Mouse (Mus musculus): ENCODE data around the gene Litaf. TPM values are rescaled to one million over a fixed set of nuclear protein-coding genes. Genes with fewer than 3 reads are reported as not detected.

The Litaf gene
- polyA plus RNA-seq, 1 experiment, result 103 TPM

GRCm38 (mm10) chr16:10936700-10937319 is 129.1 kb downstream of the Litaf start:
- Histone ChIP-seq H3K4me3 (no peak overlapping the region), H3K4me2 (ENCODE audit: low read depth) (no peak overlapping the region), H3ac (ENCODE audit: control insufficient read depth, insufficient read length) (no peak overlapping the region), H3K79me2 (ENCODE audit: control insufficient read depth, insufficient read depth) (no peaks in the 10 kb centered on the region), H3K27me3 (ENCODE audit: control insufficient read depth, insufficient read depth, insufficient read length) (peaks cover 5% of the 10 kb centered on the region), H3K36me3 (ENCODE audit: control insufficient read depth, insufficient read depth) (no peaks in the 10 kb centered on the region)
- TF ChIP-seq USF1 (IDR thresholded peaks at IDR 0.05; ENCODE audit: low read depth), result no peak
- no peak for TF ChIP-seq TCF12 (IDR thresholded peaks at IDR 0.05; ENCODE audit: insufficient read depth, poor library complexity, severe bottlenecking)
- no peak for TF ChIP-seq MYOG (IDR thresholded peaks at IDR 0.05; ENCODE audit: control insufficient read depth in 1 of 3, insufficient read depth in 1 of 3, insufficient read length in 2 of 3, low read depth in 2 of 3)
- no peak for TF ChIP-seq SRF (IDR thresholded peaks at IDR 0.05; ENCODE audit: control insufficient read depth, insufficient read length, low read depth)
- TF ChIP-seq POLR2A (IDR thresholded peaks at IDR 0.05; ENCODE audit: insufficient read length, low read depth), result no peak
- TF ChIP-seq CEBPB (IDR thresholded peaks at IDR 0.05; ENCODE audit: insufficient read depth, poor library complexity, severe bottlenecking), result no peak
- no peak for TF ChIP-seq REST (IDR thresholded peaks at IDR 0.05; ENCODE audit: insufficient read depth, insufficient read length)
- no peak for TF ChIP-seq MYOD1 (IDR thresholded peaks at IDR 0.05; ENCODE audit: control insufficient read depth in 1 of 3, insufficient read length in 2 of 3, low read depth in 2 of 3)
- TF ChIP-seq TCF3 (IDR thresholded peaks at IDR 0.05; ENCODE audit: insufficient read length, low read depth), result no peak
- no peak for TF ChIP-seq POLR2AphosphoS2 (IDR thresholded peaks at IDR 0.05; ENCODE audit: insufficient read length, low read depth)

- TF ChIP-seq USF1 (IDR thresholded peaks at IDR 0.05; ENCODE audit: low read depth), result no peak
- TF ChIP-seq MYOG (IDR thresholded peaks at IDR 0.05; ENCODE audit: control insufficient read depth in 1 of 3, insufficient read depth in 1 of 3, insufficient read length in 2 of 3, low read depth in 2 of 3), result no peak
- no peak for TF ChIP-seq SRF (IDR thresholded peaks at IDR 0.05; ENCODE audit: control insufficient read depth, insufficient read length, low read depth)
- no peak for TF ChIP-seq POLR2AphosphoS2 (IDR thresholded peaks at IDR 0.05; ENCODE audit: insufficient read length, low read depth)
- TF ChIP-seq TCF3 (IDR thresholded peaks at IDR 0.05; ENCODE audit: insufficient read length, low read depth), result no peak
- no peak for TF ChIP-seq TCF12 (IDR thresholded peaks at IDR 0.05; ENCODE audit: insufficient read depth, poor library complexity, severe bottlenecking)
- no peak for TF ChIP-seq MYOD1 (IDR thresholded peaks at IDR 0.05; ENCODE audit: control insufficient read depth in 1 of 3, insufficient read length in 2 of 3, low read depth in 2 of 3)
- TF ChIP-seq CEBPB (IDR thresholded peaks at IDR 0.05; ENCODE audit: insufficient read depth, poor library complexity, severe bottlenecking), result no peak
- TF ChIP-seq REST (IDR thresholded peaks at IDR 0.05; ENCODE audit: insufficient read depth, insufficient read length), result no peak
- no peak for TF ChIP-seq POLR2A (IDR thresholded peaks at IDR 0.05; ENCODE audit: insufficient read length, low read depth)
- TF ChIP-seq MAX (IDR thresholded peaks at IDR 0.05; ENCODE audit: low read depth), result no peak
- no peak for TF ChIP-seq E2F4 (IDR thresholded peaks at IDR 0.05; ENCODE audit: insufficient read depth)
- no peak overlapping the region for H3K4me3 ChIP-seq
- H3ac ChIP-seq (ENCODE audit: control insufficient read depth, insufficient read length), result no peak overlapping the region
- no peak overlapping the region for H3K4me2 ChIP-seq (ENCODE audit: low read depth)
- no peaks in the 10 kb centered on the region for H3K36me3 ChIP-seq (ENCODE audit: control insufficient read depth, insufficient read depth)
- H3K79me2 ChIP-seq (ENCODE audit: control insufficient read depth, insufficient read depth), result no peaks in the 10 kb centered on the region
- H3K27me3 ChIP-seq (ENCODE audit: control insufficient read depth, insufficient read depth, insufficient read length), result peaks cover 5% of the 10 kb centered on the region
These were observed 131.9 kb downstream of the Litaf start for GRCm38 (mm10) chr16:10934047-10934446.

- Histone ChIP-seq H3K27me3 (ENCODE audit: control insufficient read depth, insufficient read depth, insufficient read length) (peaks cover 5% of the 10 kb centered on the region), H3K4me2 (ENCODE audit: low read depth) (no peak overlapping the region), H3K36me3 (ENCODE audit: control insufficient read depth, insufficient read depth) (no peaks in the 10 kb centered on the region), H3K4me3 (no peak overlapping the region), H3ac (ENCODE audit: control insufficient read depth, insufficient read length) (no peak overlapping the region), H3K79me2 (ENCODE audit: control insufficient read depth, insufficient read depth) (no peaks in the 10 kb centered on the region)
- TF ChIP-seq SRF (IDR thresholded peaks at IDR 0.05; ENCODE audit: control insufficient read depth, insufficient read length, low read depth), result no peak
- TF ChIP-seq MAX (IDR thresholded peaks at IDR 0.05; ENCODE audit: low read depth), result no peak
- no peak for TF ChIP-seq POLR2AphosphoS2 (IDR thresholded peaks at IDR 0.05; ENCODE audit: insufficient read length, low read depth)
These were observed 132.6 kb downstream of the Litaf start for GRCm38 (mm10) chr16:10933372-10933771.

GRCm38 (mm10) chr16:10927026-10927425 is 138.9 kb downstream of the Litaf start:
- H3K4me3 ChIP-seq, result no peak overlapping the region
- H3ac ChIP-seq (ENCODE audit: control insufficient read depth, insufficient read length), result no peak overlapping the region
- no peak overlapping the region for H3K4me2 ChIP-seq (ENCODE audit: low read depth)
- TF ChIP-seq MYOD1 (IDR thresholded peaks at IDR 0.05; ENCODE audit: control insufficient read depth in 1 of 3, insufficient read length in 2 of 3, low read depth in 2 of 3) (no peak), USF1 (IDR thresholded peaks at IDR 0.05; ENCODE audit: low read depth) (no peak), E2F4 (IDR thresholded peaks at IDR 0.05; ENCODE audit: insufficient read depth) (no peak), TCF3 (IDR thresholded peaks at IDR 0.05; ENCODE audit: insufficient read length, low read depth) (no peak), REST (IDR thresholded peaks at IDR 0.05; ENCODE audit: insufficient read depth, insufficient read length) (no peak), CEBPB (IDR thresholded peaks at IDR 0.05; ENCODE audit: insufficient read depth, poor library complexity, severe bottlenecking) (no peak)
- no peaks in the 10 kb centered on the region for H3K79me2 ChIP-seq (ENCODE audit: control insufficient read depth, insufficient read depth)
- H3K36me3 ChIP-seq (ENCODE audit: control insufficient read depth, insufficient read depth), result no peaks in the 10 kb centered on the region
- H3K27me3 ChIP-seq (ENCODE audit: control insufficient read depth, insufficient read depth, insufficient read length), result peaks cover 5% of the 10 kb centered on the region

GRCm38 (mm10) chr16:10925591-10926180 is 140.3 kb downstream of the Litaf start:
- Histone ChIP-seq H3K36me3 (ENCODE audit: control insufficient read depth, insufficient read depth) (no peaks in the 10 kb centered on the region), H3K79me2 (ENCODE audit: control insufficient read depth, insufficient read depth) (no peaks in the 10 kb centered on the region), H3K4me2 (ENCODE audit: low read depth) (no peak overlapping the region), H3K27me3 (ENCODE audit: control insufficient read depth, insufficient read depth, insufficient read length) (peaks cover 5% of the 10 kb centered on the region), H3K4me3 (no peak overlapping the region), H3ac (ENCODE audit: control insufficient read depth, insufficient read length) (no peak overlapping the region)
- TF ChIP-seq MYOD1 (IDR thresholded peaks at IDR 0.05; ENCODE audit: control insufficient read depth in 1 of 3, insufficient read length in 2 of 3, low read depth in 2 of 3) (peak in 2 of 3 experiments; percentile 33 to 54), MYOG (IDR thresholded peaks at IDR 0.05; ENCODE audit: control insufficient read depth in 1 of 3, insufficient read depth in 1 of 3, insufficient read length in 2 of 3, low read depth in 2 of 3) (peak in 2 of 3 experiments; percentile 39 to 50), TCF12 (IDR thresholded peaks at IDR 0.05; ENCODE audit: insufficient read depth, poor library complexity, severe bottlenecking) (no peak)
